Mouse (Mus musculus) ovary, postnatal 36 days (tissue): ENCODE data around the gene Neurod6.

ENCODE experiments used
- DNase-seq: peaks from one replicate; pipeline ENCODE4 v3.0.0; 2022; ENCODE audit warnings: low spot score, mixed read lengths

Gene Neurod6

DNA sequence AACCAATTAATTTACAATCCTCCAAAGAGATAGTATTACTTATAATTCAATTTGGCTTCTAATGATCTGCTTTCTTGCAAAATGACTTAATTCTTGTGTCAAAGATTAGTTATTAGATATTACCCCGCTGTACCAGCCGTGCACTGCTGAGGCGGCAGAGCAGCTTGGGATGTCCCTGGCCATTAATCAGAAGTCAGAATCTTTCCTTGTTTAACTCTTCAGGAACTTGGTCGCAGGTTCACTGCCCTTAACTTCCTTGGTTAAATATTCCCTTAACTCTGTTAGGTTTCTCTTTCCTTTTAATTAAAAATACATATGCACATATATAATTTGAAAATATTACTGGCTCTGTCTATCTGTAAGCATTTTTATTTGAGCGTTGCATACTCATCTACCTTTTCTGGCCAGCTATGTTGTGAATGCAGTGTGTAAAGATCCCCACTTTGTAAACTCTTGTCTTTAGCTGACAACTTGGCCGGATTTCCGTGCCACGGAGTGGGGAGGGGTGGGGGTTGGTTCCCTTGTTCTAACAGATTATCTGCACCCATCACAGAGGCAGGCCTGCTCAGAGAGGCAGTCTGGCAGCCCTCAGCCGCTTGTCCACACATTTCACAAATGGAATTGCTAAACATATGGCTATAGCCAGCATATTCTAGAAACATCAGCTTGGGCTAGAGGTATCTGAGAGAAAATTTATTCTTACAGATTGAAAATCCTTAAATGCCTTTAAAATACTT is 34.1 kb downstream of the Neurod6 start:
- no peak for DNase-seq

DNA sequence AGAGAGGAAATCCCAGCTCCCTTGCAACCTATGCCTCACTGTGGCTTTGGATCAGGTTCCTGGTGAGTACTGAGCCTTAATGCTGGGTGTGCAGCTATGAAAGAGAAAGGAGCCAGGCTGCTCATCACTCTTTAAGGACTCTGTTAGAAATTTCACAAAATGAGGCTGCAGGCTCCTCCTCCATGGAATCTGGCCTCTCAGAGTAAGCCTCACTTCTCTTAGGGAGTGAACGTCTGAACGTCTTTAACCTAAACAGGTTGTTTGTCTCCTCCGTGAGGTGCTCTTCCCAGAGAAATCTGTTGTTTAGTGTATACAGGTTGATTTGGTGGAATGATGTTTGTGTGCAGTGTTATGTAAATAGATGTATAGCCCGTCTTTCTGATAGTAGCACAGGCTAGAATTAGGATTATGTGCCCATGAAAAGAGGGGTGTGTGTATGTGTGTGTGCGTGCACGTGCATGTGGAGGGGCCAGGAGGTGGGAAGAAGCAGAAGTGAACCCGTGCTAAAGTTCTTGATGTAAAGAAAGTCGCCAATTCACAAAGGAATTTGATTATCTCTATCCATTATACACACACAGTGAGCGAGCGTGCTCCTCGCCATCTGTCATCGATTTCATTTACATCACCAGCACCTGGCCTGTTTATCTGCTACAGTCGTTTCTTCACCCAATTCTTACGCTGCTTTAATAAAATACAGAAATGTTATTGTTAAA is 34.8 kb downstream of the Neurod6 start:
- DNase-seq, result no peak

DNA sequence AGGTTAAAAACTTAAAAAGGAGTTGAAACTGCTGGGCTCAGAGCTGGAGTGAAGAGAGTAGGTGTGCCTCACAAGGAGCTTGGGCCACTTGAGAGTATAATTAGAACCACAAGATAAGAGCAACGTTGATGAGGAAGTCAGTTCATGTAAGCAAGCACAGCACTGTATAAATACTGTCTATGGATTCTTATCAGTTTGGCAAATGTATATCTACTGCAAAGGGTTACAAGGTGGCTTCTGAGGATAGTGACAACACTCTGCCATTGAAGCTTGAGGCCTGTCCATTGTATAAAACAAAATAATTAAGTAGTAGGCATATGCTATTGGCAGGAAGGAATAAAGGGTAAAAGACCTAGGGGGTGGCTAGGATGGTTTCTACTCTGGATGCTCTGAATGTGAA is 46.4 kb downstream of the Neurod6 start:
- no peak for DNase-seq
